11 mouse cellular contexts compared by ENCODE assay signal in the genomic region with DNA sequence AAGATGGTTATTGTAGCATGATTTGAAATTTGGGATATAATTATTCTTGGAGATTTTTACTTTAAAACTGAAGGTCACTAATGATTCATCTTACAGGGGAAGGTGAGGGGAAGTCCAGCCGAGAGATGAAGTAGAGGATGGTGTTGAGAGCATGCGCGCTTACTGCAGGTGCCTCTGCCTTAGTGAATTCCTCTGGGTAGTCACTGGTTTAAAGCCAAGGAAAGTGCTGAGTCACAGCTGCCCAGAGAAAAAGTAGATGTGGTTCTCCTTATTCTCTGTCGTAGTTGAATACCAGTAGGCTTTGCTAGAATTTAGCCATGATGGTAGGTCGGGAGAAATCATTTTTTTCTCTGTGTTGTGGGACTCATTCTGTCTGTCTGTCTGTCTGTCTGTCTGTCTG.
DNase-seq lines count a peak whose midpoint lies in the region; ATAC-seq lines count a peak whose summit lies in the region.
"Had no signal": no experiment of that assay in that cellular context is flagged by ENCODE, and none has a peak within 500 bp of the region (broad histone marks: within the 10 kb centered on the region; RNA-seq: fewer than 3 reads in every experiment).

No protein-coding gene starts in this region.

- peak overlapping the region; percentile 94 for H3K27ac ChIP-seq in brown adipose tissue, adult 24 weeks (replicated peaks; ENCODE audit: low read depth, low read length)
- peak overlapping the region; percentile 87 for H3K27ac ChIP-seq in liver, embryonic 12.5 days
- H3K27ac ChIP-seq: kidney, embryonic 15.5 days; neural tube, embryonic 13.5 days had no signal

- peak; percentile 76 for ATAC-seq in liver, embryonic 12.5 days

- H3K9ac ChIP-seq in liver, embryonic 12.5 days = peak overlapping the region; percentile 69
- H3K9ac ChIP-seq: kidney, embryonic 15.5 days; neural tube, embryonic 13.5 days had no signal

- H3K4me1 ChIP-seq in brown adipose tissue, adult 24 weeks (ENCODE audit: control insufficient read depth, insufficient read depth, insufficient read length, low read length) = peaks cover 7% of the 10 kb centered on the region
- peaks cover 79% of the 10 kb centered on the region for H3K4me1 ChIP-seq in liver, embryonic 12.5 days
- H3K4me1 ChIP-seq: neural tube, embryonic 13.5 days had no signal

- H3K27me3 ChIP-seq in liver, embryonic 12.5 days (replicated peaks) = no peaks in the 10 kb centered on the region
- H3K27me3 ChIP-seq: kidney, embryonic 15.5 days; neural tube, embryonic 13.5 days had no signal

- DNase-seq in lung, adult 18-20 months = peak; percentile 52 to 72
- DNase-seq in lung, postnatal 4 days = no peak
- DNase-seq in spleen, postnatal 4 days (ENCODE audit: low spot score in 2 of 2) = peak; percentile 76 to 79
- no peak for DNase-seq in retina, embryonic 14.5 days (ENCODE audit: low spot score)
- DNase-seq in layer of hippocampus, adult 9-10 months (ENCODE audit: low spot score) = no peak
- DNase-seq in yolk sac, embryonic 10.5 days (ENCODE audit: low spot score) = no peak
- DNase-seq: left cerebral cortex, postnatal 4 days had no signal

- 35% methylated on average over 5 of the region's 5 CpGs for WGBS in liver, embryonic 12.5 days (ENCODE audit: insufficient replicate concordance)

- peaks cover 5% of the 10 kb centered on the region for H3K36me3 ChIP-seq in liver, embryonic 12.5 days

- no peaks in the 10 kb centered on the region for H3K9me3 ChIP-seq in liver, embryonic 12.5 days (replicated peaks)
- H3K9me3 ChIP-seq: kidney, embryonic 15.5 days; neural tube, embryonic 13.5 days had no signal

- H3K4me3 ChIP-seq in brown adipose tissue, adult 24 weeks (ENCODE audit: insufficient read depth, low read depth, low read length) = no peak overlapping the region
- H3K4me3 ChIP-seq in liver, embryonic 12.5 days = peak overlapping the region; percentile 55
- H3K4me3 ChIP-seq: kidney, embryonic 15.5 days; neural tube, embryonic 13.5 days had no signal

- H3K4me2 ChIP-seq in liver, embryonic 12.5 days = peak overlapping the region; percentile 76
- H3K4me2 ChIP-seq: kidney, embryonic 15.5 days; neural tube, embryonic 13.5 days had no signal

Comparison
In these comparisons a context has a peak if more than half of its experiments do, and no peak if none do; other contexts are left out.
1. DNase-seq: peak in lung, adult 18-20 months (2 of 2) and spleen, postnatal 4 days (2 of 2); none in lung, postnatal 4 days (0 of 2), retina, embryonic 14.5 days (single experiment), layer of hippocampus, adult 9-10 months (single experiment) and yolk sac, embryonic 10.5 days (single experiment).